Mouse (Mus musculus): Measurements from ENCODE around the gene Ntng1. TPM values are rescaled to one million over a fixed set of nuclear protein-coding genes. Genes with fewer than 3 reads are reported as not detected.

The Ntng1 gene
- total RNA-seq, 2 experiments from 2014 or later: 0.13 to 0.35 TPM

- DNase-seq: no peak
Observed at GRCm38 (mm10) chr3:110055433-110055832, 88.4 kb downstream of the Ntng1 start.

- no peak for DNase-seq
Observed at GRCm38 (mm10) chr3:110054125-110054524, 89.7 kb downstream of the Ntng1 start.

DNA sequence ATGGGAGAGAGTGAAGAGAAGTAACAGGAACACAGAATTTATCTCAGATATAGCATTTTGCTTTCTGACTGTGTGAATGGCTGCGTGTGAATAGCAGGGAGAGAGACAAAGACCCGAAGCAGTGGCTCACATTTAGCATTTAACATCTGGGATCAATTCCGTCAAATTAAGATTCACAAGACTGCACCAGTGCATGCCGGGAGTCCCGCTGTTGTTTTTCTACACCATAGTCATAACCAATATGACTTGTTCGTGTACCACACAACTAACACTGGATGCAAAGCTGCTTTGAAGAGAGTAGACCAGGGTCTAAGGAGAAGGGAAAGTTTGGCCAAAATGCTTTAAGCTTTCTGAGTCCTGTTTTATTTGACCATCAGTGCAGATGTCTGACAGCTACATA lies 95.7 kb downstream of the Ntng1 start:
- DNase-seq: no peak

- no peak for DNase-seq
Observed at GRCm38 (mm10) chr3:110046750-110047149, 97.1 kb downstream of the Ntng1 start.

GRCm38 (mm10) chr3:110044209-110044608 lies 99.6 kb downstream of the Ntng1 start:
- DNase-seq: no peak

DNA sequence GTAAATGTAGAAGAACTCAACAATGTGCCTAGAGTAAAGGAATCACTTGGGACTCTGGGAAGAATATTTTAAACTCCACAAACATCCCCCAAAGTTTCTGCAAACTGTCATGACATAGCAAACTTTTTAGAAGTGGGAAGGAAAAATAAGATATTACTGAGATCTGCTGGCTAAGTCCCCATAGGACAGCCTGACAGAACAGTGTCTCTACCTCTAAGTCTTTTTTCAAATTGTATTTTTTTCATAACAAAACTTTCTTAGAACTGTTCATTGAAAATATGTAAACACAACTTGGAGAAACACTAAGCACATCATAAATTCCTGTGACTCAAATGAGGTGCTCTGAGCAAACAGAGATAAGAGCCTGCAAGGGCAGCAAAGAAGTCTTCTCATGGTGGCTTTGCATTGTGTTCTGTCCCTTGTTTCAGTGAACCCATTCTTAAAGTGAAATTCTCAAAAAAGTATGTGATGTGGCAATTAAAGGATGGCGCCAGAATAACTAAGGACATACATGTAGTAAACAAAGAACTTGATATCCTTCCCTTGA lies 100.1 kb downstream of the Ntng1 start:
- no peak for DNase-seq

DNA sequence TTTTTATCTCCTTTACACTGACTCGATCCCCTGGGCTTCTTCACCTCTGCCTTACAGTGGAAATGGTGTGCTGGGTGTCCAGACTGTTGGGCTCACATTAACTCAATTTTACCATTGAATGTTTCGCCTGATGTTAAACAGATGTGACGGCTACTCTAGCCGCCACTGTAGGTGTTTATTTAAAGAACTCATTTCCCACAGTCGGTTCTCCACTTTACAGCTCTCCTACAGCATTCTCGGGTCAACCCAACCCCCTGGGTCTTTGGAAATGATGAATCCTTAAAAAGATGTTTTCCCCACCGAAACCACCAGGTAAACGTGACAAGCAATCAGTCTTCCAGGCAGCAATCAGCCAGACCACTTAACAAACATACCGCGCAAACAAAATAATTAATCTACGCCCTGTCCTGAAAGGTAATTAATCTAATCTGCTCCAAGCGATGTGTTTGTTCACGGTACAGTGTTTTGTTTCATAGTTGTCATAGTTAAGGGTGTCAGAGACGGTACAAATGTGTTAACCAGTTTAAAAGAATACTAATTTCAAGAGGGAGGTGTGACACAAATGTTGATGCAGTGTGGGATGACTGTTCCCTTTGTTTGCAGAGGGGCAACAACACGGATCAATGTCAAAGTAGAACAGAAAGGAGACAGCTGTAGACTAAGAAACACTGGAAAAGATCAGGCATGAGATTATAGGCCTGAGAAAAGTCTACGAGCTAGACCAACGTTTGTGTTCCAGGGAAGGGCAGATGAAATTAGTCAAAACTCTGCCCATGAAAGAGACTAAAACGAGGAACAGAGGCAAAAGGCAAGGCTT lies 120.8 kb downstream of the Ntng1 start:
- DNase-seq: no peak

GRCm38 (mm10) chr3:110010870-110011626 lies 132.8 kb downstream of the Ntng1 start:
- no peak for DNase-seq

GRCm38 (mm10) chr3:110010441-110010840 lies 133.4 kb downstream of the Ntng1 start:
- no peak for DNase-seq

DNA sequence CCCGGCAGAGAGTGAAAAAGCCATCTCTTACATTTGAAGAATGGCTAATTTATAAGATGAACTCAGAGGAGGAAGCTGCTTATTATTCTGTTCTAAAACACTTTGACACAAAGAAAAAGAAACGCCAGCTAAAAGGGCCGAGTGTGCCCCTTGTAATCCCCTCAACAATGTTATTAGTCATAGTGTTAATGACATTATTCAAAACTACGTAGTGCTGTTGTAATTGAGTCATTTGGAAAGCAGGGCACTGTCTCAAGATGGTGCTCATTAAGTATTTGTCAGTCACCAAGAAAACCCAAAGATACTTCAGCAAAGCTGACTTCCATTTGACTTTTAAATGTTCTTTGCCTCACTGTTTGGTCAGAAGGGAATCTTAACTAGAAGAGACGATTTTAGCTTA lies 143.5 kb downstream of the Ntng1 start:
- DNase-seq: no peak

GRCm38 (mm10) chr3:109995663-109996024 lies 148.2 kb downstream of the Ntng1 start:
- DNase-seq: no peak

DNA sequence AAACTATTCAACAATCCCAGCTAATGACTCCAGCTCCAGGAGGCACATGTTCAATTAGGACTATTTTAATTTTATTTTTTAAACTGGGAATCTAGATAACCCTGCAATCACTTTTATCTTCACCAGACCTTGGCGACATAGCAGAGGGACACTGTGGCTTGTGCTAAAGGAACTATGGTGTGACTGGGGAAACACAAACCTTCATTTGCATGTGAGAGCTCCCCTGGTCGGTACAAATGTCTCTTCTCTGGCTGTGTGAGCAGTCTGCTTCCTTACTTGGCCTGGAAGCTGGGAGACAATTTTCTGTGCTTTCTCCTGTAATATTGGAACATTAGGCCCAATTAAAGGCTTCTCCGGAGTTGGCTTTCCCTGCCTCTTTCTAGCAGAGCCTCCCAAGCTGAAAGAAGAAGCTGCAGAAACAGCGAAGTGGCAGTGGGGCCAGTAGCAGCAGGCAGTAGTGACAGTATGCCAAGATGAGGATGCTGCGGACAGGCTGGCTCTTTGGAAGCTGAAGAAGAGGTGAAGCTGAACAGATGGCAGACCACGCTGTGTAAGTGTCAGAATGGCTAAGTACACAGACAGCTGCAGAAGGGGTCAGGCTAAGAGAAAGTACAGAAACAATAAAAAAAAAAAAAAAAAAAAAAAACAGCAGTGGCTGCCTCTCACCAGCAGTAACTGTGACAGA lies 148.7 kb downstream of the Ntng1 start:
- DNase-seq: no peak

DNA sequence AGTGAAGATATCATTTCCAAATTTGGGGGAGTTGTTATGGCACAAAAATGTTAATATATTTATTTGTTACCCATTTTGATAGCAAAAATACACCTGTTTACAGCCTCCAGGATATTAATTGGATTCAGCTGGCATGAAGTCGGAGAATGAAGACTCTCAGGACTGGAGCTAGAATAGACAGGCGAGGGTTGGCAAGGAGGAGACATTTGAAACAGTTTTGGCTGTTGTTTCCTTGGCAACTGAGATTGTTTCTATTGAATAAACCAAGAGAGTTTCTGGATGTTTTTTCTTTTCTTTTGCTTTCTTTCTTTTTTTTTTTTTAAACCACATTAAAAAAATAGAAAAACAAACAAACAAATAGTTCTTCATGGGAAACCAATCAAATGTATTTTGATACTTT lies 159.7 kb downstream of the Ntng1 start:
- DNase-seq: no peak

- no peak for DNase-seq
Observed at GRCm38 (mm10) chr3:109977614-109978013, 166.2 kb downstream of the Ntng1 start.

DNA sequence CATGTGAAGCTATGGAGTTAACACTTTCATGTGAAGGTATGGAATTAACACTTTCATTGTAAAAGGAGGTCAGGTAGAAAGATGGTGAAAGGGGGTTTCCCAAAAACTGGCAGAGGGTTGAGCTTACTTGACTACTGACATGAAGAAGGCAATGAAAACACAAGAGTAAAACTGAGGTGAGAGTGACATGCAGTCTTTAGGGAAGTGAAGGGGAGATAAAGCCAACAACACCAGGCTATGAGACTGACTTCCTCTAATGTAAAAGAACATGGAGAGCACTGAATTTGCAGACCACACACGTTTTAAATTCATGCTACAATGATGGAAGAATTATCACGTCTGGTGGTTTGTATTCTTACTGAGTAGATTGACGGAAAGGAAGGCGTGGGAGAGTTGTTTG lies 168.7 kb downstream of the Ntng1 start:
- no peak for DNase-seq

DNA sequence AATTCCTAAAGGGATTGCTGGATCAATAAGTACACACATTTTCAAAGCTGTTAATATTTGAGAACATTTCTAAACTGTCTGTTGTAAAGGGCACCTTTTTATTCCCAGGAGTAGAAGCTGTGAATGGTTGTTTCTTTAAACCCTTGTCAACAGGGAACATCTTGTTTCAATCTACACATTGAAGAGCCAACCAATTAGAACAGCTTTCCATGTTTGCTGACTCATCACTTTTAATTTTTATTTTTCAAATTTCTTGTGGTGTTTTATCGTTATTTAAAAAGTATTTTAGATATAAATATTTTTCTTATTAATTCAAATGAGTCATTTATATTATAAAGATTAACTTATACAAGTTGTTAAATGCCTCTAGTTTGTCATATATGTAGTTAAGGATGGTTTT lies 172.3 kb downstream of the Ntng1 start:
- no peak for DNase-seq

GRCm38 (mm10) chr3:109970181-109970580 lies 173.6 kb downstream of the Ntng1 start:
- DNase-seq: no peak

GRCm38 (mm10) chr3:109962631-109963030 lies 181.2 kb downstream of the Ntng1 start:
- DNase-seq: no peak

DNA sequence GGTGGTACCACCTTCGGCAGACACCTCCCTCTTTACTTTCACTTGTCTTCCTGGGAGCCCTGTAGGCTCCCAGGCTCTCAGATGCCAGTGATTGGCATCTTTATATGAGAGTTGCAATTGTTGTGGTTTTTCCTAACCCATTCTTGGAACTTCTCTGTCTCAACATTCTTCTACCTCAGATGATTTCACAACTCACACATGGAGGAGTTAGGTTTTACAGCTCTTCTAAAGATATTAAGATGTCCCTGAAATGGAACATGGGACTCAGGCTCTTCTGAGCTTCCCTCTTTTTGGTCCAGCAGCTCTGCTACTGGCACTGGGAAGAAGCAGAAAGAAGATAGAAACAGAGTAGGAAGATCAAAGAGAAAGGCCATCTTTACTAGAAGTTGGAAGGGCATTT lies 200.9 kb downstream of the Ntng1 start:
- no peak for DNase-seq

DNA sequence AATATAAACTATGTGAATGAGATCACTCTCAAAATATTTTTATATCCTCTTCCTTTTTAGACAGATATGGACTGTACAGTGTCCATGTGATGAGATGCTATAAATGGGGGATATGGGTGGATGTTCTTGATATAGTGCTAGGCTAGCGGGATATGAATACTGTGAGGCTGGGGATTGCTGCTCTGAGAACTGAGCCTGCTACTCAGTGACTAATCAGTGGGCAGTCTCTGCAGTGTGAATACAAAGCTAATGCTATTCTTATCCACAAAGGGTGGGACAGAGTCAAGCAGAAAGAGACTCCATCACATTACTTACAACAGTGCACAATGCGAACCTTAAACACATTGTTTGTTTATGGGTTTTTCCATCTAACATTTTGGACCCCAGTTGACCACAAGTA lies 206.2 kb downstream of the Ntng1 start:
- no peak for DNase-seq

DNA sequence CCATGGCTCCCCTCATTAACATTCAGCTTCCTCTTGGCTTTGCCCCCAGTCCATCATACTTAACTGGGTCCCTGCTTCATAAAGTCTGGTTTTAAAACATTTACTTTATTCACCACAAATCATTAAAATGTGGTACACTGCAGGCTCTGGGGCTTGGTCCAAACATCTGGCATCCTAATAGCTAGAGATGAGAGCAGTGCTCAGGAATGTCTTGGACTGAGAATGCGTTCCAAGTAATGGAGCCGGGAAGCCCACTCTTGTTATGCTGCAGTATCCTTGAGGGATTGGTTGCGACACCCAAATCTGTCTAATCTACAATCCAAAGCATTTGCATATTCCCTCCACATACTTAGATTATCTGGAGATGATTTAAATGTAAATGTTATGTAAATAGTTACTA lies 207.5 kb downstream of the Ntng1 start:
- peak; percentile 50 for DNase-seq

- DNase-seq: peak; percentile 70
Observed at GRCm38 (mm10) chr3:109932261-109932660, 211.6 kb downstream of the Ntng1 start.

DNA sequence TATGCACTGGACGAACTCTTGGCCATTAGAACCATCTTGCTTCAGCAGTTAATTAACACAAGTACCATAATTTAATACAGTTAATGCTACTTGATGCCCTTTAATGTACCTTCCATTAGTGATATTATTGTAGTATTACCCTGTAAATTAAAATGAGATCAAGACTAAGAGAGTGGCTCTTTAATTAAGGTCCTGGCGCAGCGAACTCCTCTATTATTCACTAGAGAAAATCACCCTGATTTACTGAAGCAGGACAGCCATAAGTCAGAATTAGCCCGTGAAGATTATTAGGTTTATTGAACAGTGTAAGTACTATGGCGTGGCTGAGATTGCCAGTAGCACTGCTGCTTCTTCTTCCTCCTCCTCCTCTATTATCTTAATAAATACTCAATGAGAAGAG lies 212.8 kb downstream of the Ntng1 start:
- no peak for DNase-seq
